Mouse (Mus musculus): ENCODE data around the gene Thap8. TPM values are rescaled to one million over a fixed set of nuclear protein-coding genes. Genes with fewer than 3 reads are reported as not detected.

Thap8 gene
- polyA plus RNA-seq, 1 experiment from 2014 or later = 0.15 TPM

GRCm38 (mm10) chr7:30300914-30301313, 21.0 kb downstream of the Thap8 start:
- WGBS = 47% methylated on average over 3 of the region's 3 CpGs
- Histone ChIP-seq H3K36me3 (peaks cover 89% of the 10 kb centered on the region), H3K27ac (no peak overlapping the region), H3K4me2 (no peak overlapping the region), H3K9me3 (no peaks in the 10 kb centered on the region), H3K27me3 (no peaks in the 10 kb centered on the region), H3K4me3 (replicated peaks) (no peak overlapping the region), H3K9ac (replicated peaks) (no peak overlapping the region), H3K4me1 (replicated peaks) (no peaks in the 10 kb centered on the region)
- no peak for ATAC-seq (ENCODE audit: insufficient number of reproducible peaks, insufficient read depth, low FRiP score, low TSS enrichment, low read depth)

DNA sequence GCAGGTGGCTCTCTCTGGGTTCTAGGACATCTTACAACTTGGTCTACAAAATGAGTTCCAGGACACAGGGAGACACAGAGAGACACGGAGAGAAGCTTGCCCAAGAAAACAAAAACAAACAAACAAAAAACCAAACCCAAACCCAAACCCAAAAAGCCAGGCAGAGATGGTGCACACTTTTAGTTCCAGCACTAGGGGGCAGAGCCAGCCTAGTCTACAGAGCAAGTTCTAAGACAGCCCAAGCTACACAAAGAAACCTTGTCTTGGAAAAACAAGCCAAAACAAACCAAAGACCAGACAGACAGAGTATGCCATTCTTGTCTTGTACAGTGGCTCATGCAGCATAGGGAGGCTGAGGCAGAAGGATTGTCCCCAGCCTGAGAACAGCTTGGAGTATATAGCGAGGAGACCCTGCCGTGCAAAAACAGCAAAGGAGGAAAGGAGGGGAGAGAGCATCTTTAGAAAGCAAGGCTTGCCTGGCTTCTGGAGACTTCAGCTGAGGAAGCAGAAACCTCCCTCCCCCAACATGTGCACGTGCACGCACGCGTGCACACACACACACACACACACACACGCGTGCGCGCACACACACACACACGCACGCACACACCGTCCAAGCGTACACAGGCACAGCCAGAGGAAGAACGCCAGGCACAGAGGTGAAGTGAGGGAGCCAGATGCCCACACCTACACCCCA, 26.3 kb downstream of the Thap8 start:
- Histone ChIP-seq H3K4me3 (replicated peaks) (no peak overlapping the region), H3K27ac (peak overlapping the region; percentile 29; the same call in 1 of the 2 replicates), H3K9ac (replicated peaks) (no peak overlapping the region), H3K9me3 (no peaks in the 10 kb centered on the region), H3K27me3 (no peaks in the 10 kb centered on the region), H3K4me2 (no peak overlapping the region), H3K36me3 (peaks cover 63% of the 10 kb centered on the region), H3K4me1 (replicated peaks) (peaks cover 18% of the 10 kb centered on the region)
- WGBS = 93% methylated on average over 16 of the region's 16 CpGs
- no peak for ATAC-seq (ENCODE audit: insufficient number of reproducible peaks, insufficient read depth, low FRiP score, low TSS enrichment, low read depth)

GRCm38 (mm10) chr7:30308076-30309005, 28.4 kb downstream of the Thap8 start, which contains the start of gene Alkbh6:
Alkbh6 (plus strand) TSS chr7:30308717.
- peak; percentile 99 for ATAC-seq (ENCODE audit: insufficient number of reproducible peaks, insufficient read depth, low FRiP score, low TSS enrichment, low read depth)
- Histone ChIP-seq H3K27ac (peak within 1 kb of the TSS; percentile 72), H3K4me3 (replicated peaks) (peak within 1 kb of the TSS; percentile 69), H3K4me2 (peak within 1 kb of the TSS; percentile 91), H3K27me3 (no peaks in the 10 kb centered on the region), H3K9me3 (no peaks in the 10 kb centered on the region), H3K36me3 (peaks cover 61% of the 10 kb centered on the region), H3K4me1 (replicated peaks) (peaks cover 18% of the 10 kb centered on the region), H3K9ac (replicated peaks) (peak within 1 kb of the TSS; percentile 74)
- 4% methylated on average over 27 of the region's 27 CpGs for WGBS

GRCm38 (mm10) chr7:30309395-30310129, 29.7 kb downstream of the Thap8 start:
- Histone ChIP-seq H3K27ac (no peak overlapping the region), H3K9ac (replicated peaks) (peak overlapping the region; percentile 74), H3K4me1 (replicated peaks) (peaks cover 29% of the 10 kb centered on the region), H3K4me2 (peak overlapping the region; percentile 91), H3K36me3 (peaks cover 60% of the 10 kb centered on the region), H3K9me3 (no peaks in the 10 kb centered on the region), H3K27me3 (no peaks in the 10 kb centered on the region), H3K4me3 (replicated peaks) (peak overlapping the region; percentile 69)
- no peak for ATAC-seq (ENCODE audit: insufficient number of reproducible peaks, insufficient read depth, low FRiP score, low TSS enrichment, low read depth)
- 63% methylated on average over 15 of the region's 15 CpGs for WGBS

DNA sequence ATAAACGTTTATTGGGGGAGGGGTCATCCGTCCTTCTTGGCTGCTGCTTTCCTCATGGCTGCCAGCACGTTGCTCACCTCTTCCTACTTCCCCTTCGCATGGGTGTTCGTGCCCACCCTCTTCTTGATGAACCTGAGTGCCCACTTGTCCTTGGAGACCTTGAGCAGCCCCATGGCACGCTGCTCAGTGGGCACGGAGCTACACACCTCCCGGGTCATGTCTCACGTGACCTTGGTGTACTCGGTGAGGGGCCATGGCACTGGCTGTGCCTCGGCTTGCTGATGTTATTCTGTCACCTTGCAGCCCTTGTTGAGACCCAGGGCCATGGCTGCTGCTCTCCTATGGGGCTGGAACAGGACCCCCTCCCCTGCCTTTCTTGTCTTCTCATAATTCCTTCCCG, 30.2 kb downstream of the Thap8 start:
- H3K27ac ChIP-seq = no peak overlapping the region
- no peak for ATAC-seq (ENCODE audit: insufficient number of reproducible peaks, insufficient read depth, low FRiP score, low TSS enrichment, low read depth)
- peaks cover 58% of the 10 kb centered on the region for H3K36me3 ChIP-seq
- H3K9ac ChIP-seq (replicated peaks) = no peak overlapping the region
- 88% methylated on average over 12 of the region's 12 CpGs for WGBS
- H3K9me3 ChIP-seq = no peaks in the 10 kb centered on the region
- H3K4me1 ChIP-seq (replicated peaks) = peaks cover 34% of the 10 kb centered on the region
- H3K27me3 ChIP-seq = no peaks in the 10 kb centered on the region
- H3K4me2 ChIP-seq = peak overlapping the region; percentile 91; the same call in 1 of the 2 replicates
- H3K4me3 ChIP-seq (replicated peaks) = no peak overlapping the region

- ATAC-seq (ENCODE audit: insufficient number of reproducible peaks, insufficient read depth, low FRiP score, low TSS enrichment, low read depth) = no peak
- WGBS = 46% methylated on average over 27 of the region's 27 CpGs
- Histone ChIP-seq H3K27me3 (no peaks in the 10 kb centered on the region), H3K4me3 (replicated peaks) (no peak overlapping the region), H3K9me3 (no peaks in the 10 kb centered on the region), H3K36me3 (peaks cover 57% of the 10 kb centered on the region), H3K4me2 (no peak overlapping the region), H3K4me1 (replicated peaks) (peaks cover 39% of the 10 kb centered on the region), H3K27ac (0 out of 2 replicates have a peak overlapping the region, but pooled peaks have one; percentile 41), H3K9ac (replicated peaks) (no peak overlapping the region)
Observed at GRCm38 (mm10) chr7:30313666-30314320, 33.9 kb downstream of the Thap8 start.

DNA sequence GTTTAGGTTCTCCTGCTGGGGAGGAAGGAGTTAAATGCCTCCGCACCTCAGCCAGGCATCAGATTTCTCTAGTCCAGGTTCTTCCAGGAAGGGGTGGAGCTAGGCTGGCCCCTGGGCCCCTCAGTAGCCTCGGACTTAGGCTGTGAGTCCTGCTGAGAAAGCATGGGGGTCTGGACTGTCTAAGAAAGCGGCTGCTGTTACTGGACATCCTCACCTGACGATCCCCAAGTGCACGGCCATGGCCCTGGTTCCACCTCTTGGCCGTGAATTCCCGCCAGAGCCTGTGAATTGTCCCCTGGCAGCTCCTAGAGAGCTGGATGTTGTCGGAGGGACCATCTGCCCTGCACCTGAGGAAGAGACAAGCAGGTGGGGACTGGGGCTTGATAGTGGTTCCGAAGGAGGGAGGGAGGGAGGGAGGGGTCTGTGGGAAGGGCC, 34.8 kb downstream of the Thap8 start, which contains the start of gene Syne4:
Gene Syne4 (plus strand): TSS at position 87 of the 435 bp plus-strand sequence.
- 0% methylated on average over 9 of the region's 9 CpGs for WGBS
- peak within 1 kb of the TSS; percentile 66 for H3K4me2 ChIP-seq
- peaks cover 32% of the 10 kb centered on the region for H3K4me1 ChIP-seq (replicated peaks)
- ATAC-seq (ENCODE audit: insufficient number of reproducible peaks, insufficient read depth, low FRiP score, low TSS enrichment, low read depth) = peak; percentile 79
- no peaks in the 10 kb centered on the region for H3K27me3 ChIP-seq
- peak within 1 kb of the TSS; percentile 87 for H3K27ac ChIP-seq
- H3K9me3 ChIP-seq = no peaks in the 10 kb centered on the region
- H3K36me3 ChIP-seq = peaks cover 64% of the 10 kb centered on the region
- peak within 1 kb of the TSS; percentile 61 for H3K4me3 ChIP-seq (replicated peaks)
- peak within 1 kb of the TSS; percentile 74 for H3K9ac ChIP-seq (replicated peaks)

GRCm38 (mm10) chr7:30315559-30316529, 36.0 kb downstream of the Thap8 start:
- Histone ChIP-seq H3K4me3 (replicated peaks) (peak overlapping the region; percentile 61), H3K36me3 (peaks cover 59% of the 10 kb centered on the region), H3K9ac (replicated peaks) (peak overlapping the region; percentile 74), H3K4me1 (replicated peaks) (peaks cover 27% of the 10 kb centered on the region), H3K4me2 (peak overlapping the region; percentile 66), H3K27ac (peak overlapping the region; percentile 87; the same call in 1 of the 2 replicates), H3K9me3 (no peaks in the 10 kb centered on the region), H3K27me3 (no peaks in the 10 kb centered on the region)
- WGBS = 74% methylated on average over 13 of the region's 13 CpGs
- no peak for ATAC-seq (ENCODE audit: insufficient number of reproducible peaks, insufficient read depth, low FRiP score, low TSS enrichment, low read depth)

DNA sequence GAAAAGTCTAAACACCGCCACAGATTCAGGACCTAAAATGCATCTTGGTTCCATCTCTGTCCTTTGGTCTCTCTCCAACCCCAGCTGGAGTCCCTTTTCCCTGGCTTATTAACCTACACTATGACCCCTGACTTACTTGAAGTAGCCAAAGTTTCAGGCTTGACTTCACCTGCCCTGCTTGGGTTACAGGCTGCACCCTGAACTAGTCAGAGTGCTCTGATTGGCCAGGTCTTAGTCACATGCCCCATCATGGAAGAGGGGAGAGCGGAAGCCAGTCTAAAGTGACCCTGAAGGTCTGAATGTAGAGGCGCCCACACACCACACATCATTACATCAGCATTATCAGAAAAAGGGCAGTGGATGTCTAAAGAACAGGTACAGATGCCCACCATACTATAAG, 38.2 kb downstream of the Thap8 start:
- no peak overlapping the region for H3K27ac ChIP-seq
- no peak overlapping the region for H3K4me3 ChIP-seq (replicated peaks)
- H3K9me3 ChIP-seq = no peaks in the 10 kb centered on the region
- H3K4me1 ChIP-seq (replicated peaks) = peaks cover 40% of the 10 kb centered on the region
- peaks cover 39% of the 10 kb centered on the region for H3K36me3 ChIP-seq
- 84% methylated on average over 3 of the region's 3 CpGs for WGBS
- no peak overlapping the region for H3K4me2 ChIP-seq
- no peak for ATAC-seq (ENCODE audit: insufficient number of reproducible peaks, insufficient read depth, low FRiP score, low TSS enrichment, low read depth)
- no peaks in the 10 kb centered on the region for H3K27me3 ChIP-seq
- no peak overlapping the region for H3K9ac ChIP-seq (replicated peaks)

Data from limb, embryonic 12.5 days (tissue).